Mouse (Mus musculus): ENCODE measurements around the gene Pgm5.

DNA sequence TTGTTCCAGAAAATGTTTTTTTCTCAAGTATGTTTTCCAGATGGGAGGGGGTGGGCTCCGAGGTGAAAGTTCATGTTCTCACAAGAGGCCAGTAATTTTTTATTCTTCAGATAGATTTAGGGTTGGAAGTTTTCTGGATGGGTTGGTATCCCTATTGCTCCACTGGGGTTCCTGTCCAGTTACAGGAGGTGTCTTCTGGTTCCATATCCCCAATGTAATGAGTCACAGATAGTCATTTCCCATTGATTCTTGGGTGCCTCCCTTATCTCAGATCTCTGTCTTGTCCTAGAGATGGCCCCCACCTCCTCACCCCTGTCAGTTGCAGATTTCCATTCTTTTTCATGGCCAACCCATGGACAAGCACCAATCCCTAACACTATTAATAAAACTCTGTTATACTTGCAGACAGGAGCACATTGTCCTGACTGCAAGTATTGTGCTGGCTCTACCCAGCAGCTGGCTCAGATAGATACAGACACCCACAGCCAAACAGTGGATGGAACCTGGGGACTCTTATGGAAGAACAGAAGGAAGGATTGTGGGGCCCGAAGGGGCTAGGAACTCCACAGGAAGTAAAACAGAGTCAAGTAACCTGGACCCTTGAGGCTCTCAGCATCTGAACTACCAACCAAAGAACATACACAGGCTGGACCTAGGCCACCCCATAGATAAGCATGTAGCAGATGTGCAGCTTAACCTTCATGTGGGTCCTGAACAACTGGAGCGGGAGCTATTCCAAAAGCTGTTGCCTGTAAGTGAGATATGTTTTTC lies 46.9 kb upstream of the Pgm5 start:
- TF ChIP-seq ZC3H11A (IDR thresholded peaks at IDR 0.05; ENCODE audit: borderline replicate concordance, low read depth, low read length): no peak
- no peak for TF ChIP-seq ZNF384 (IDR thresholded peaks at IDR 0.05; ENCODE audit: low read depth, low read length)
- TF ChIP-seq CHD2 (IDR thresholded peaks at IDR 0.05; ENCODE audit: low read depth, low read length): no peak
- no peak for TF ChIP-seq MAFK (IDR thresholded peaks at IDR 0.05; ENCODE audit: insufficient read depth, low read depth, low read length)
- no peak for TF ChIP-seq HCFC1 (IDR thresholded peaks at IDR 0.05; ENCODE audit: borderline replicate concordance, insufficient read depth, low read length)

Data from ES-E14 (cell line).